Mouse (Mus musculus): ENCODE data around the gene Tstd3.
"Not testable (repeated sequence)": the region's sequence is repeated elsewhere in the genome, so short reads cannot be mapped to it uniquely, and the experiment has no call there.

Gene Tstd3

DNA sequence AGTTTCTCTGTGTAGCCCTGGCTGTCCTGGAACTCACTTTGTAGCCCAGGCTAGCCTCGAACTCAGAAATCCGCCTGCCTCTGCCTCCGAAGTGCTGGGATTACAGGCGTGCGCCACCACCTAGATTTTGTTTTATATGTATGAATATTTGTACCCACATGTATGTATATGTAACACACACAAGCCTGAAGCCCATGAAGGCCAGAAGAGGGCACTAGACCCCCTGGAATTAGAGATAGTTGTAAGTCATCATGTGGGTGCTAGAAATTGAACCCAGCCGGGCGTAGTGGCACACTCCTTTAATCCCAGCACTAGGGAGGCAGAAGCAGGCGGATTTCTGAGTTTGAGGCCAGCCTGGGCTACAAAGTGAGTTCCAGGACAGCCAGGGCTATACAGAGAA, 22.9 kb downstream of the Tstd3 start:
- DNase-seq = not testable (repeated sequence)

DNA sequence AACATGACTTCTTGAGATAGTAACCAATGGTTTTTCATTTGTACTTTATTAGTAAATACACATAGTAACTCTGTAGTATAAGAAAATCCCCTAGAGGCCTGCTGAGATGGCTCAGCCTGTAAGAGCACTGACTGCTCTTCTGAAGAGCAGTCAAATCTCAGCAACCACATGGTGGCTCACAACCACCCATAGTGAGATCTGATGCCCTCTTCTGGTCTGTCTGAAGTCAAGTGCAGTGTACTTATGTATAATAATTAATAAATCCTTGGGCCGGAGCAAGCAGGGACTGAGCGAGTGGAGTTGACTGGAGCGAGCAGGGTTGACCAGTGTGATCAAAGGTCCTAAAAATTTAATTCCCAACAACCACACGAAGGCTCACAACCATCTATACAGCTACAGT, 27.8 kb downstream of the Tstd3 start:
- DNase-seq = peak in 1 of 2 experiments; percentile 3

GRCm38 (mm10) chr4:21727615-21728165, 39.3 kb downstream of the Tstd3 start, which contains the start of gene Ccnc:
TSS of gene Ccnc (plus strand) at chr4:21727701.
- DNase-seq = peak; percentile 92 to 94

GRCm38 (mm10) chr4:21726912-21727614, 39.9 kb downstream of the Tstd3 start:
- peak; percentile 26 to 49 for DNase-seq

DNA sequence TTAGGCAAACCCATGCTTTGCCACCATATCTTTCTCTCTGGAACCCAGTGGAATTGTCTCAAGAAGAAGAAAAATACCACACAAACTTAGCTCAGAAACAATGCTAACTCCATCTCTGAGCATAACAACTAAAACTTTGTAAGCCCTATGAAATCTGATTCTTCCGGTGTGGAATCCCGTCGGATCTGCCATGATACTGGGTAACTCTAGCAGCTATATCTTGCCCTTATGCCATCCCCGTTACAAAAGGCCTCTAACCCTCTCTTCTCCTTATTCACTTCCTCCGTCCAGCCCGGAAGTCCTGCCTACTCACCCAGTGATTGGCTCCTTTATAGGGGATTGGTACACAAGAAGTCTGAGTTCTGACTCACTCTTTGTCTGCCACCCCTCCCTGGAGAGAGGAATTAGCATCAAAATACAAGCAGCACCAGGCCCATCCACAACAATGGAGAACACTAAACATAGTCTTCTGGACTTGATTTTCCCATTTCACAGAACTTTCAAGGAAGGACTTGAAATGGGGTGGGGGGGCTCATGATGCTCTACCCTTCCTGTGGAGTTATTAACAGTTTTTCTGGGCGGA, 44.2 kb downstream of the Tstd3 start:
- DNase-seq = no peak

DNA sequence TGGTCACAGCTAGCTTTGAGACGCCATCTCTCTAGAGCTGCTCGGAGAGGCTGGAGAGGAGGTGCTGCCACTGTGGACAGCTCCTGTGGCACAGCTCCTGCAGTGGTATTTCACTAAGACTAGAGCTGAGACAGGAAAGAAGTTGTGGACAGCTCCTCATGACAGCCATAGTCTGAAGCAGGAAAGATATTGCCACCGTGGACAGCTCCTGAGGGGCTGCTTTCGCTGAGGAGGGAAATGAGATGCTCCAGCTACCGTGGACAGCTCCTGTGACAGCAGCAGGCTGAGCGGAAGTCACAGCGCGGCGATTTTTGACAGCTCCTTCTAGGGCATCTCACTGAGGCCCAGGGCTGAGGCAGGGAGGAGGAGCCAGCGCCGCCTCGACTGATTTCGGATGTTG, 54.9 kb downstream of the Tstd3 start:
- DNase-seq = peak; percentile 94 to 96
